ENCODE assay signal across 17 mouse cellular contexts in the genomic region with DNA sequence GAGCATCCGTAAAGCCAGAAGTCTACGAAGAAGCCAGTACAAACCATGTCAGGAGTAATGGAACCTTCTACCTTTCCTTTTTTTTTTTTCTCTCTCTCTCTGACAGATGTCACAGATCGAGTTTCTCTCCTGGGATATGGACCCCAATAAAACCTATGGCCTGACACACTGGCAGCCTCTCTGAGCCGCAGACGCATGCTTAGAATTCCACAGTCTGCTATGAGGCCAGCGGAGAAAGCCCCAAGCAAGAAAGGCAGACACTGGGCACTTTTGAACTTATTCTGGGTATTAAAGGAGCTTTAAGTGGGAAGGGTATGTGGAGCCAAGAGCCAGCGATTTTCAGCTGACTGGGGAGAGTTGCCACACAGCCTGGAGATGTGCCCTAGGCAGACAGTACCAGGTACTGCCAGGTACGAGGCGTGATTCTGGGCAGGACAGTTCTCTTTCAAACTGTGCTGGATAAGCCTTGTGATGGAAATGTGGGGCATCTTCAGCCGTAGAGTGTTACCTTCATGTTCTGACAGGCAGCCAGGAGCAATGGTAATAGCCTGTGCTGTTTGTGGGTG.
A peak's percentile ranks its signal among the peaks of the same experiment; 100 is the strongest.
DNase-seq lines count a peak whose midpoint lies in the region; ATAC-seq lines count a peak whose summit lies in the region.
"Had no signal": no experiment of that assay in that cellular context is flagged by ENCODE, and none has a peak within 500 bp of the region (broad histone marks: within the 10 kb centered on the region; RNA-seq: fewer than 3 reads in every experiment).

No protein-coding gene starts in this region.

- no peak overlapping the region for H3K9ac ChIP-seq in limb, embryonic 11.5 days (ENCODE audit: low read length)
- H3K9ac ChIP-seq: forebrain, embryonic 13.5 days; hindbrain, embryonic 15.5 days; liver, embryonic 12.5 days; midbrain, embryonic 15.5 days had no signal

- no peak overlapping the region for H3K4me2 ChIP-seq in limb, embryonic 11.5 days (ENCODE audit: low read depth, severe bottlenecking)
- H3K4me2 ChIP-seq: forebrain, embryonic 13.5 days; hindbrain, embryonic 15.5 days; liver, embryonic 12.5 days; midbrain, embryonic 15.5 days had no signal

- no peaks in the 10 kb centered on the region for H3K36me3 ChIP-seq in limb, embryonic 11.5 days (ENCODE audit: control insufficient read depth, insufficient read depth, low read length)
- H3K36me3 ChIP-seq: hindbrain, embryonic 15.5 days; liver, embryonic 12.5 days; midbrain, embryonic 15.5 days had no signal

- peak; percentile 22 for DNase-seq in gastrocnemius, adult 18-20 months (ENCODE audit: low spot score)
- no peak for DNase-seq in gastrocnemius, adult 8-10 months (ENCODE audit: low spot score in 2 of 2)
- DNase-seq in kidney, postnatal 10 days: peak; percentile 19
- DNase-seq in kidney, adult 11 months: no peak
- peak; percentile 39 for DNase-seq in embryo, embryonic 9.5 days (ENCODE audit: extremely low spot score)
- DNase-seq in limb, embryonic 11.5 days (ENCODE audit: low spot score): peak; percentile 53
- DNase-seq in thymus, postnatal 10 days (ENCODE audit: low spot score in 2 of 2): no peak
- no peak for DNase-seq in layer of hippocampus, adult 9-10 months (ENCODE audit: low spot score)
- DNase-seq: cerebellum, postnatal 10 days; kidney, adult 18-20 months; right cerebral cortex, postnatal 14 days; thymus, postnatal 4 days had no signal

- WGBS in limb, embryonic 11.5 days: 37% methylated on average over 10 of the region's 10 CpGs

- 0 out of 2 replicates have a peak, but pooled peaks cover 2% of the 10 kb centered on the region for H3K27me3 ChIP-seq in limb, embryonic 11.5 days (ENCODE audit: control insufficient read depth, insufficient read depth, low read length)
- H3K27me3 ChIP-seq: liver, embryonic 12.5 days had no signal

- H3K4me3 ChIP-seq in limb, embryonic 11.5 days (ENCODE audit: low read depth, low read length): no peak overlapping the region
- H3K4me3 ChIP-seq: forebrain, embryonic 13.5 days; hindbrain, embryonic 15.5 days; liver, embryonic 12.5 days; midbrain, embryonic 15.5 days had no signal

- no peak overlapping the region for H3K27ac ChIP-seq in limb, embryonic 11.5 days (replicated peaks; ENCODE audit: low read depth, low read length)
- H3K27ac ChIP-seq: forebrain, embryonic 13.5 days; hindbrain, embryonic 15.5 days; liver, embryonic 12.5 days; macrophage; midbrain, embryonic 15.5 days had no signal

- no peaks in the 10 kb centered on the region for H3K9me3 ChIP-seq in limb, embryonic 11.5 days (ENCODE audit: control insufficient read depth, low read length)
- H3K9me3 ChIP-seq: forebrain, embryonic 13.5 days; hindbrain, embryonic 15.5 days; liver, embryonic 12.5 days; midbrain, embryonic 15.5 days had no signal

- peaks cover 29% of the 10 kb centered on the region for H3K4me1 ChIP-seq in limb, embryonic 11.5 days (ENCODE audit: control insufficient read depth, insufficient read depth, low read length)
- H3K4me1 ChIP-seq: liver, embryonic 12.5 days had no signal

- no peak for ATAC-seq in limb, embryonic 11.5 days (ENCODE audit: insufficient number of reproducible peaks, low FRiP score, low TSS enrichment, low read depth)
- ATAC-seq: forebrain, embryonic 13.5 days; liver, embryonic 12.5 days; midbrain, embryonic 15.5 days had no signal

Comparison
In these comparisons a context has a peak if more than half of its experiments do, and no peak if none do; other contexts are left out.
1. DNase-seq: peak in gastrocnemius, adult 18-20 months (single experiment), kidney, postnatal 10 days (single experiment), embryo, embryonic 9.5 days (single experiment) and limb, embryonic 11.5 days (single experiment); none in gastrocnemius, adult 8-10 months (0 of 2), kidney, adult 11 months (single experiment), thymus, postnatal 10 days (0 of 2) and layer of hippocampus, adult 9-10 months (single experiment).